Mouse (Mus musculus) embryonic facial prominence, embryonic 11.5 days (tissue): Measurements from ENCODE around the gene Otud4. TPM values are rescaled to one million over a fixed set of nuclear protein-coding genes. Genes with fewer than 3 reads are reported as not detected.
"Not testable (repeated sequence)": the region's sequence is repeated elsewhere in the genome, so short reads cannot be mapped to it uniquely, and the experiment has no call there.

Experiments used
- ATAC-seq: fragments of 200-750 bp; cut with Nextera tagmentation; replicated peaks from 2 replicates; pipeline ENCODE4 v1.8.0; 2017; ENCODE audit warnings: low read depth; ENCODE audit not compliant: insufficient number of reproducible peaks, low FRiP score, low TSS enrichment
- DNase-seq: peaks from one replicate; pipeline ENCODE4 v3.0.0-alpha.2; 2015; ENCODE audit warnings: low spot score
- H3K27ac ChIP-seq: fragments of 300-500 bp; sonication (generic); replicated peaks from 2 replicates; pipeline ENCODE4 v1.5.1; 2014; ENCODE audit warnings: mild to moderate bottlenecking, low read depth, low read length, control low read depth
- H3K27me3 ChIP-seq: fragments of 300-500 bp; sonication (generic); 2 replicates; pipeline ENCODE4 v1.6.1; 2014; ENCODE audit warnings: mild to moderate bottlenecking, low read length, moderate library complexity, mixed read lengths; ENCODE audit not compliant: control insufficient read depth, insufficient read depth
- H3K36me3 ChIP-seq: fragments of 300-500 bp; sonication (generic); replicated peaks from 2 replicates; pipeline ENCODE4 v1.6.1; 2014; ENCODE audit warnings: low read depth, mild to moderate bottlenecking, low read length, moderate library complexity, mixed read lengths; ENCODE audit not compliant: control insufficient read depth, insufficient read depth
- H3K4me1 ChIP-seq: fragments of 300-500 bp; sonication (generic); 2 replicates; pipeline ENCODE4 v1.6.1; 2014; ENCODE audit warnings: low read length, mixed read lengths; ENCODE audit not compliant: control insufficient read depth, insufficient read depth
- H3K4me2 ChIP-seq: fragments of 300-500 bp; sonication (generic); 2 replicates; pipeline ENCODE4 v1.6.1; 2014; ENCODE audit warnings: low read depth, mild to moderate bottlenecking, control low read depth, low read length, moderate library complexity
- H3K4me3 ChIP-seq: fragments of 300-500 bp; sonication (generic); 2 replicates; pipeline ENCODE4 v1.5.1; 2014; ENCODE audit warnings: low read depth, low read length, control low read depth
- H3K9ac ChIP-seq: fragments of 300-500 bp; sonication (generic); replicated peaks from 2 replicates; pipeline ENCODE4 v1.6.1; 2014; ENCODE audit warnings: mild to moderate bottlenecking, control low read depth, low read length
- H3K9me3 ChIP-seq: fragments of 300-500 bp; sonication (generic); replicated peaks from 2 replicates; pipeline ENCODE4 v1.6.1; 2016; ENCODE audit warnings: mild to moderate bottlenecking, low read length, inconsistent platforms, mixed read lengths; ENCODE audit not compliant: control insufficient read depth
- WGBS: fragments of 180-500 bp; shearing (Covaris S2); extraction: QIAGEN DNeasy Blood & Tissue Kit; methylation state at CpG from one replicate; pipeline ENCODE4 v1.1.7; 2014; 5-methylcytosine and 5-hydroxymethylcytosine counted together
- polyA plus RNA-seq: library from polyadenylated mRNA; unstranded; fragments of >200 nt; fragmentation: Nextera tagmentation; extraction: Ambion mirVana; gene quantifications from 2 replicates; pipeline ENCODE4 v1.2.1, GENCODE M21; 2014

Gene Otud4
- polyA plus RNA-seq, 1 experiment from 2014 or later = 22.9 TPM

DNA sequence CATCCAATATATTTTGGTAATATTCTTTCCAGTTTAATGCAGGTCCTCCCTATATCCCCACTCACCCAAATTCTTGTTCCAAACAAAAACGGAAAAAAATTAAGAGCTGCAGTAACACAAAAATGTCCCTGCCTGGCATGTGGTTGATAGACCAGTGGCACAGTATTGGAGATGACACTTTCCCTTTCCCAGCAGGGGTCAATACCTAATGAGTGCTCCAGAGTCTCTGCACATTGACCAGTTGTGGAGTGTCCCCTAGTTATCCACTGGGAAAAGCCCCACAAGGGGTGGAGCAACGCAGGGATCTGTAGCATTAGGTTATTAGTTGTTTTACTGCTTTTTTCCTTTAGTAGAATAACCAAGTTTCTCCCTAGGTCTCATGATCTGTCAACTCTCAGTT lies 41.5 kb downstream of the Otud4 start:
- Histone ChIP-seq H3K4me3 (peak overlapping the region; percentile 23), H3K9me3 (no peaks in the 10 kb centered on the region), H3K27me3 (no peaks in the 10 kb centered on the region), H3K4me2 (peak overlapping the region; percentile 54), H3K4me1 (no peaks in the 10 kb centered on the region), H3K9ac (peak overlapping the region; percentile 37; the same call in 1 of the 2 replicates), H3K27ac (no peak overlapping the region), H3K36me3 (peaks cover 3% of the 10 kb centered on the region)
- no peak for ATAC-seq
- 44% methylated on average over 2 of the region's 2 CpGs for WGBS
- no peak for DNase-seq

DNA sequence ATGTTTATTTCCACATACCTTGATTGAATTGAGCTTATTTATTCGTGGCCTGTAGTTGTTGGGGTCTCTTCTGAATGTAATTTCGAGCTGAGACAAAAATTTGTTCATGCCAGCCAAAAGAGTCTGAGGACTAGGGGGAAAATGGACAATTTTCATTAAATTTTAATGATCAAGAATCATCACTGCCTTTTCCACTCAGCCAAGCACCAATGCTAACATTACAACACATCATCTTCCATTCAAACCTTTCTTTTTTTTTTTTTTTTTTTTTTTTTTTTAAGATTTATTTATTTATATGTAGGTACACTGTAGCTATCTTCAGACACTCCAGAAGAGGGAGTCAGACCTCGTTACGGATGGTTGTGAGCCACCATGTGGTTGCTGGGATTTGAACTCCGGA lies 46.5 kb downstream of the Otud4 start:
- H3K4me3 ChIP-seq, H3K4me2 ChIP-seq, H3K9ac ChIP-seq, ATAC-seq, DNase-seq, H3K27me3 ChIP-seq, H3K27ac ChIP-seq, H3K4me1 ChIP-seq, H3K9me3 ChIP-seq, H3K36me3 ChIP-seq: not testable (repeated sequence)
- 95% methylated on average over 5 of the region's 5 CpGs for WGBS

- Histone ChIP-seq H3K27me3 (no peaks in the 10 kb centered on the region), H3K4me1 (no peaks in the 10 kb centered on the region), H3K4me2 (no peak overlapping the region), H3K9ac (no peak overlapping the region), H3K9me3 (no peaks in the 10 kb centered on the region), H3K36me3 (peaks cover 11% of the 10 kb centered on the region), H3K27ac (no peak overlapping the region), H3K4me3 (no peak overlapping the region)
- WGBS = 87% methylated on average over 2 of the region's 2 CpGs
- no peak for ATAC-seq
- DNase-seq = no peak
Measured at GRCm38 (mm10) chr8:79692531-79692930, 53.1 kb downstream of the Otud4 start.

DNA sequence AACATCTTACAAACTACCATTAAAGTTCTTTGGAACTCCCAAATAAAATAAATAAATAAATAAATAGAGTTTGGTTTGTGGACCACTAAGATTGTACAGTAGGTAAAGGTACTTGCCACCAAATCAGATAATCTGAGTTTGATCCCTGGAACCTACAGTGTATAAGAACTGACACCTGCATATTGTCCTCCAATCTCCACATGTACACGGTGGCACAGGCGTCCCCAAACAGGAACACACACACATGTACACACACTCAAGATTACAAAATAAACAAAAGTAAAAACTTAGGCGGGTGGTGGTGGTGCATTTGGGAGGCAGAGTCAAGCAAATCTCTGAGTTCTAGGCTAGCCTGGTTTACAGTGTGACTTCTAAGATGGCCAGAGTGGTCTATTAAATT lies 67.3 kb downstream of the Otud4 start:
- DNase-seq (no peak), ATAC-seq (no peak)
- Histone ChIP-seq H3K27ac (no peak overlapping the region), H3K36me3 (peaks cover 11% of the 10 kb centered on the region; the same call in 1 of the 2 replicates), H3K4me1 (no peaks in the 10 kb centered on the region), H3K27me3 (no peaks in the 10 kb centered on the region), H3K9ac (no peak overlapping the region), H3K4me2 (no peak overlapping the region), H3K4me3 (no peak overlapping the region), H3K9me3 (no peaks in the 10 kb centered on the region)
- 92% methylated on average over 3 of the region's 3 CpGs for WGBS

GRCm38 (mm10) chr8:79711064-79711961 lies 71.9 kb downstream of the Otud4 start, which contains the start of the genes Abce1 and Anapc10:
TSS of gene Abce1 (minus strand) at chr8:79711740.
TSS of gene Anapc10 (plus strand) at chr8:79711820.
- no peaks in the 10 kb centered on the region for H3K9me3 ChIP-seq
- no peaks in the 10 kb centered on the region for H3K27me3 ChIP-seq
- no peaks in the 10 kb centered on the region for H3K4me1 ChIP-seq
- H3K9ac ChIP-seq = peak within 1 kb of the TSS; percentile 90
- peak within 1 kb of the TSS; percentile 76 for H3K27ac ChIP-seq
- peak; percentile 100 for DNase-seq
- H3K4me2 ChIP-seq = peak within 1 kb of the TSS; percentile 43
- 0 out of 2 replicates have a peak, but pooled peaks cover 2% of the 10 kb centered on the region for H3K36me3 ChIP-seq
- WGBS = under 1% methylated on average over 73 of the region's 73 CpGs
- peak within 1 kb of the TSS; percentile 96 for H3K4me3 ChIP-seq
- peak; percentile 96 for ATAC-seq

GRCm38 (mm10) chr8:79712676-79713075 lies 73.3 kb downstream of the Otud4 start:
- no peak overlapping the region for H3K27ac ChIP-seq

DNA sequence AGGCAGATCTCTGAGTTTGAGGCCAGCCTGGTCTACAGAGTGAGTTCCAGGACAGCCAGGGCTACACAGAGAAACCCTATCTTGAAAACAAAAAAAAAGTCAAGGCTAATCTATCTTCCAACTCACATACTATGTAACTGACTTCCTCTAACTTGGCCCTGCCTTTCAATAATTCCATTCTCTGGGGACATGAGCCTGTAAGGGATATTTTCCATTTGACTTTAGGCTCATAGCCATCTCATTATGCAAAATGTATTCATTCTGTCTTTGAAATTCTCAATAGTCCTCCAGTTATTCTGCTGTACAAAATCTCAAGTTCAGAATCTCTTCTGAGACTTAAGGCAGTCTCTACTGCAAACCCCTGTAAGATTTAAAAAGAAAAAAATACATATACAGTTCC lies 82.1 kb downstream of the Otud4 start:
- H3K4me3 ChIP-seq = no peak overlapping the region
- no peak overlapping the region for H3K27ac ChIP-seq
- H3K9me3 ChIP-seq = no peaks in the 10 kb centered on the region
- H3K36me3 ChIP-seq = no peaks in the 10 kb centered on the region
- ATAC-seq (no peak), DNase-seq (no peak)
- H3K4me2 ChIP-seq = no peak overlapping the region
- H3K27me3 ChIP-seq = no peaks in the 10 kb centered on the region
- H3K4me1 ChIP-seq = no peaks in the 10 kb centered on the region
- no peak overlapping the region for H3K9ac ChIP-seq

More at GRCm38 (mm10) chr8:79712676-79713075, 73.3 kb downstream of the Otud4 start:
- DNase-seq = no peak
- Histone ChIP-seq H3K36me3 (no peaks in the 10 kb centered on the region), H3K9ac (no peak overlapping the region), H3K4me2 (no peak overlapping the region), H3K4me3 (no peak overlapping the region), H3K4me1 (no peaks in the 10 kb centered on the region), H3K27me3 (no peaks in the 10 kb centered on the region), H3K9me3 (no peaks in the 10 kb centered on the region)
- ATAC-seq = no peak
- WGBS = 53% methylated on average over 5 of the region's 6 CpGs

GRCm38 (mm10) chr8:79723308-79723707 lies 83.9 kb downstream of the Otud4 start:
- Histone ChIP-seq H3K27ac (no peak overlapping the region), H3K4me3 (no peak overlapping the region), H3K9me3 (no peaks in the 10 kb centered on the region), H3K4me1 (no peaks in the 10 kb centered on the region), H3K9ac (no peak overlapping the region), H3K27me3 (no peaks in the 10 kb centered on the region), H3K36me3 (no peaks in the 10 kb centered on the region), H3K4me2 (no peak overlapping the region)
- ATAC-seq (no peak), DNase-seq (no peak)
